Comparison of ENCODE assay signal across 37 mouse cellular contexts in genomic region chr8:121491633-121492032, GRCm38 (mm10). TPM values are rescaled to one million over a fixed set of nuclear protein-coding genes. Genes with fewer than 3 reads are reported as not detected.
DNase-seq lines count a peak whose midpoint lies in the region; ATAC-seq and TF ChIP-seq lines count a peak whose summit lies in the region.
"Had no signal": no experiment of that assay in that cellular context is flagged by ENCODE, and none has a peak within 500 bp of the region (broad histone marks: within the 10 kb centered on the region; RNA-seq: fewer than 3 reads in every experiment).

No protein-coding gene starts in this region.

- H3K4me2 ChIP-seq in kidney, postnatal 0 days (ENCODE audit: low read length): no peak overlapping the region
- H3K4me2 ChIP-seq in embryonic facial prominence, embryonic 13.5 days: no peak overlapping the region
- H3K4me2 ChIP-seq in limb, embryonic 14.5 days (replicated peaks; ENCODE audit: low read depth, low read length, severe bottlenecking): no peak overlapping the region
- H3K4me2 ChIP-seq: embryonic facial prominence, embryonic 15.5 days; forebrain, embryonic 12.5 days; heart, embryonic 13.5 days; hindbrain, embryonic 15.5 days; liver, embryonic 15.5 days; lung, embryonic 15.5 days; midbrain, embryonic 11.5 days; neural tube, embryonic 13.5 days had no signal

- TF ChIP-seq CTCF in kidney, postnatal 0 days (IDR thresholded peaks at IDR 0.05; ENCODE audit: low read depth): peak; percentile 7; the same call in 1 of the 2 replicates
- no peak for TF ChIP-seq CTCF in kidney, adult 2 months (conservative IDR thresholded peaks at IDR 0.05; ENCODE audit: insufficient read depth, insufficient read length, low read depth, low read length)

- no peaks in the 10 kb centered on the region for H3K36me3 ChIP-seq in kidney, postnatal 0 days (ENCODE audit: insufficient read depth, low read length)
- no peaks in the 10 kb centered on the region for H3K36me3 ChIP-seq in kidney, adult 2 months (ENCODE audit: control insufficient read depth, insufficient read depth, low read length)
- no peaks in the 10 kb centered on the region for H3K36me3 ChIP-seq in embryonic facial prominence, embryonic 13.5 days
- H3K36me3 ChIP-seq in limb, embryonic 14.5 days (ENCODE audit: control insufficient read depth, insufficient read depth, low read length): no peaks in the 10 kb centered on the region
- H3K36me3 ChIP-seq: embryonic facial prominence, embryonic 15.5 days; forebrain, embryonic 12.5 days; G1E; heart, embryonic 13.5 days; hindbrain, embryonic 10.5 days; hindbrain, embryonic 15.5 days; liver, embryonic 15.5 days; lung, embryonic 15.5 days; neural tube, embryonic 13.5 days had no signal

- H3K9ac ChIP-seq in kidney, postnatal 0 days (ENCODE audit: low read depth, low read length): no peak overlapping the region
- H3K9ac ChIP-seq in embryonic facial prominence, embryonic 13.5 days: no peak overlapping the region
- H3K9ac ChIP-seq in limb, embryonic 14.5 days (ENCODE audit: low read depth, low read length, severe bottlenecking): no peak overlapping the region
- H3K9ac ChIP-seq: embryonic facial prominence, embryonic 15.5 days; forebrain, embryonic 12.5 days; forebrain, postnatal 0 days; heart, embryonic 13.5 days; hindbrain, embryonic 15.5 days; liver, embryonic 15.5 days; lung, embryonic 15.5 days; neural tube, embryonic 13.5 days had no signal

- no peaks in the 10 kb centered on the region for H3K9me3 ChIP-seq in kidney, postnatal 0 days (replicated peaks; ENCODE audit: low read length)
- H3K9me3 ChIP-seq in embryonic facial prominence, embryonic 13.5 days: no peaks in the 10 kb centered on the region
- no peaks in the 10 kb centered on the region for H3K9me3 ChIP-seq in limb, embryonic 14.5 days (ENCODE audit: control insufficient read depth, low read length)
- H3K9me3 ChIP-seq: embryonic facial prominence, embryonic 15.5 days; forebrain, embryonic 12.5 days; heart, embryonic 13.5 days; hindbrain, embryonic 10.5 days; hindbrain, embryonic 15.5 days; liver, embryonic 15.5 days; lung, embryonic 15.5 days; neural tube, embryonic 13.5 days had no signal

- no peak for ATAC-seq in kidney, postnatal 0 days (replicated peaks; ENCODE audit: low FRiP score, low read depth)
- ATAC-seq in embryonic facial prominence, embryonic 13.5 days (ENCODE audit: insufficient number of reproducible peaks, insufficient read depth, low FRiP score, low TSS enrichment, low read depth): no peak
- peak; percentile 31; the same call in 1 of the 2 replicates for ATAC-seq in limb, embryonic 14.5 days (ENCODE audit: low FRiP score, low read depth)
- ATAC-seq: forebrain, postnatal 0 days; Patski had no signal

- WGBS in kidney, postnatal 0 days: 46% methylated on average over 9 of the region's 9 CpGs
- 61% methylated on average over 9 of the region's 9 CpGs for WGBS in kidney, adult 2 months
- 22% methylated on average over 9 of the region's 9 CpGs for WGBS in embryonic facial prominence, embryonic 13.5 days
- 29% methylated on average over 9 of the region's 9 CpGs for WGBS in limb, embryonic 14.5 days

- no peaks in the 10 kb centered on the region for H3K4me1 ChIP-seq in kidney, postnatal 0 days (replicated peaks; ENCODE audit: insufficient read depth, low read length)
- H3K4me1 ChIP-seq in kidney, adult 2 months (ENCODE audit: control insufficient read depth, insufficient read depth, low read length): no peaks in the 10 kb centered on the region
- H3K4me1 ChIP-seq in embryonic facial prominence, embryonic 13.5 days: peaks cover 26% of the 10 kb centered on the region
- peaks cover 16% of the 10 kb centered on the region for H3K4me1 ChIP-seq in limb, embryonic 14.5 days (ENCODE audit: control insufficient read depth, insufficient read depth, low read length)
- H3K4me1 ChIP-seq: embryonic facial prominence, embryonic 15.5 days; forebrain, embryonic 12.5 days; hindbrain, embryonic 15.5 days; liver, embryonic 15.5 days; lung, embryonic 15.5 days had no signal

- no peak overlapping the region for H3K27ac ChIP-seq in kidney, postnatal 0 days
- no peak overlapping the region for H3K27ac ChIP-seq in kidney, adult 2 months (ENCODE audit: insufficient read depth, low read depth, low read length)
- peak overlapping the region; percentile 16; the same call in 1 of the 2 replicates for H3K27ac ChIP-seq in embryonic facial prominence, embryonic 13.5 days
- peak overlapping the region; percentile 67 for H3K27ac ChIP-seq in limb, embryonic 14.5 days (replicated peaks; ENCODE audit: low read depth, low read length)
- H3K27ac ChIP-seq: embryonic facial prominence, embryonic 15.5 days; forebrain, embryonic 12.5 days; heart, embryonic 13.5 days; hindbrain, embryonic 10.5 days; hindbrain, embryonic 15.5 days; liver, embryonic 15.5 days; lung, embryonic 15.5 days; neural tube, embryonic 13.5 days had no signal

- H3K27me3 ChIP-seq in kidney, postnatal 0 days (ENCODE audit: insufficient read depth, low read length): no peaks in the 10 kb centered on the region
- no peaks in the 10 kb centered on the region for H3K27me3 ChIP-seq in kidney, adult 2 months (replicated peaks; ENCODE audit: control insufficient read depth, insufficient read depth, low read length)
- peaks cover 9% of the 10 kb centered on the region for H3K27me3 ChIP-seq in embryonic facial prominence, embryonic 13.5 days
- H3K27me3 ChIP-seq in limb, embryonic 14.5 days (ENCODE audit: control insufficient read depth, insufficient read depth, low read length): no peaks in the 10 kb centered on the region
- H3K27me3 ChIP-seq: hindbrain, embryonic 15.5 days; liver, embryonic 15.5 days; lung, embryonic 15.5 days; neural tube, embryonic 13.5 days had no signal

- H3K4me3 ChIP-seq in kidney, postnatal 0 days (replicated peaks; ENCODE audit: low read depth, low read length): no peak overlapping the region
- H3K4me3 ChIP-seq in kidney, adult 2 months (ENCODE audit: insufficient read depth, low read depth, low read length): no peak overlapping the region
- H3K4me3 ChIP-seq in embryonic facial prominence, embryonic 13.5 days: no peak overlapping the region
- H3K4me3 ChIP-seq in limb, embryonic 14.5 days (replicated peaks; ENCODE audit: low read length): no peak overlapping the region
- H3K4me3 ChIP-seq: embryonic facial prominence, embryonic 15.5 days; forebrain, embryonic 12.5 days; heart, embryonic 13.5 days; hindbrain, embryonic 10.5 days; hindbrain, embryonic 15.5 days; liver, embryonic 15.5 days; lung, embryonic 15.5 days; neural tube, embryonic 13.5 days had no signal

- no peak for TF ChIP-seq POLR2A in kidney, adult 2 months (IDR thresholded peaks at IDR 0.05; ENCODE audit: low read depth, low read length)
- TF ChIP-seq POLR2A in limb, embryonic 14.5 days (IDR thresholded peaks at IDR 0.05; ENCODE audit: borderline replicate concordance, extremely low read depth, insufficient read depth, insufficient read length): no peak

- no peak for DNase-seq in kidney, postnatal 0 days (ENCODE audit: low spot score)
- no peak for DNase-seq in kidney, adult 2 months
- peak; percentile 20 for DNase-seq in NIH3T3 (ENCODE audit: low read depth)
- peak; percentile 31 for DNase-seq in limb, embryonic 14.5 days (ENCODE audit: low spot score)
- no peak for DNase-seq in adrenal gland, postnatal 10 days
- no peak for DNase-seq in urinary bladder, postnatal 14 days (ENCODE audit: low spot score)
- DNase-seq: adrenal gland, postnatal 36 days; cerebellum, adult 2 months; cerebellum, postnatal 14 days; forebrain, postnatal 0 days; heart, postnatal 10 days; kidney, adult 18-20 months; kidney, postnatal 4 days; layer of hippocampus, adult 9-11 months; lung, postnatal 36 days had no signal

RNA-seq across cellular contexts. Expression of gene 1700018B08Rik, which starts 52.5 kb away (rescaled TPM):
- polyA plus RNA-seq in kidney, postnatal 0 days (2015; fragmentation: Nextera tagmentation; extraction: Ambion mirVana): not detected in 2 replicates
- 0.22 TPM in 1 of 2 replicates, not detected in the other for polyA plus RNA-seq in kidney, adult 2 months (2012; rRNA removed)
- not detected in 2 replicates for polyA plus RNA-seq in embryonic facial prominence, embryonic 13.5 days (2015; fragmentation: Nextera tagmentation; extraction: Ambion mirVana)
- polyA plus RNA-seq in limb, embryonic 14.5 days (2012; rRNA removed): not detected in 2 replicates
- not detected in 2 replicates for polyA plus RNA-seq in limb, embryonic 14.5 days (2014; fragmentation: Nextera tagmentation; extraction: Ambion mirVana)
- not detected for total RNA-seq in adrenal gland, postnatal 10 days (2021)
- total RNA-seq: adrenal gland, postnatal 36 days; forebrain, postnatal 0 days; G1E; gastrocnemius, adult 8-10 months; gastrocnemius, postnatal 4 days; heart, adult 8-10 months; heart, postnatal 10 days; left cerebral cortex, postnatal 14 days; liver, adult 2 months; megakaryocyte, adult 5-6 weeks had no signal
- polyA plus RNA-seq: cerebellum, adult 2 months; embryonic facial prominence, embryonic 15.5 days; forebrain, embryonic 12.5 days; forebrain, postnatal 0 days; G1E; heart, embryonic 13.5 days; hindbrain, embryonic 10.5 days; hindbrain, embryonic 15.5 days; intestine, embryonic 14.5 days; kidney, embryonic 16.5 days; liver, adult 2 months; liver, embryonic 15.5 days; lung, embryonic 15.5 days; midbrain, embryonic 11.5 days; neural tube, embryonic 13.5 days; Patski; small intestine, adult 2 months; stomach, embryonic 14.5 days had no signal

Comparison
In these comparisons a context has a peak if more than half of its experiments do, and no peak if none do; other contexts are left out.
1. DNase-seq: peak in NIH3T3 (single experiment) and limb, embryonic 14.5 days (single experiment); none in kidney, postnatal 0 days (single experiment), kidney, adult 2 months (single experiment), adrenal gland, postnatal 10 days (single experiment) and urinary bladder, postnatal 14 days (single experiment).
2. H3K27ac ChIP-seq: peak in embryonic facial prominence, embryonic 13.5 days (single experiment) and limb, embryonic 14.5 days (single experiment); none in kidney, postnatal 0 days (single experiment) and kidney, adult 2 months (single experiment).